Mouse (Mus musculus) limb, embryonic 10.5 days (tissue): Measurements from ENCODE around the gene Ncl. TPM values are rescaled to one million over a fixed set of nuclear protein-coding genes. Genes with fewer than 3 reads are reported as not detected.

Experiments used
- DNase-seq: peaks from one replicate; pipeline ENCODE4 v3.0.0-alpha.2; 2017; ENCODE audit warnings: low spot score
- H3K27ac ChIP-seq: fragments of 300-500 bp; sonication (generic); 2 replicates; pipeline ENCODE4 v1.5.1; 2016; ENCODE audit warnings: mild to moderate bottlenecking
- H3K27me3 ChIP-seq: fragments of 300-500 bp; sonication (generic); 2 replicates; pipeline ENCODE4 v1.6.1; 2016; ENCODE audit warnings: low read depth, mild to moderate bottlenecking; ENCODE audit not compliant: poor library complexity, severe bottlenecking
- H3K36me3 ChIP-seq: fragments of 300-500 bp; sonication (generic); 2 replicates; pipeline ENCODE4 v1.6.1; 2016; ENCODE audit warnings: mild to moderate bottlenecking, moderate library complexity
- H3K4me1 ChIP-seq: fragments of 300-500 bp; sonication (generic); 2 replicates; pipeline ENCODE4 v1.6.1; 2016
- H3K4me3 ChIP-seq: fragments of 300-500 bp; sonication (generic); 2 replicates; pipeline ENCODE4 v1.5.1; 2016; ENCODE audit warnings: mild to moderate bottlenecking, moderate library complexity
- H3K9me3 ChIP-seq: fragments of 300-500 bp; sonication (generic); replicated peaks from 2 replicates; pipeline ENCODE4 v1.6.1; 2016; ENCODE audit warnings: mild to moderate bottlenecking
- WGBS: fragments of 180-500 bp; shearing (Covaris S2); methylation state at CpG from one replicate; pipeline ENCODE4 v1.1.7; 2016; 5-methylcytosine and 5-hydroxymethylcytosine counted together
- polyA plus RNA-seq: library from polyadenylated mRNA; unstranded; fragments of >200 nt; fragmentation: Nextera tagmentation; extraction: Ambion mirVana; gene quantifications from 2 replicates; pipeline ENCODE4 v1.2.1, GENCODE M21; 2016

The Ncl gene
- polyA plus RNA-seq: 554 and 638 TPM in 2 replicates

DNA sequence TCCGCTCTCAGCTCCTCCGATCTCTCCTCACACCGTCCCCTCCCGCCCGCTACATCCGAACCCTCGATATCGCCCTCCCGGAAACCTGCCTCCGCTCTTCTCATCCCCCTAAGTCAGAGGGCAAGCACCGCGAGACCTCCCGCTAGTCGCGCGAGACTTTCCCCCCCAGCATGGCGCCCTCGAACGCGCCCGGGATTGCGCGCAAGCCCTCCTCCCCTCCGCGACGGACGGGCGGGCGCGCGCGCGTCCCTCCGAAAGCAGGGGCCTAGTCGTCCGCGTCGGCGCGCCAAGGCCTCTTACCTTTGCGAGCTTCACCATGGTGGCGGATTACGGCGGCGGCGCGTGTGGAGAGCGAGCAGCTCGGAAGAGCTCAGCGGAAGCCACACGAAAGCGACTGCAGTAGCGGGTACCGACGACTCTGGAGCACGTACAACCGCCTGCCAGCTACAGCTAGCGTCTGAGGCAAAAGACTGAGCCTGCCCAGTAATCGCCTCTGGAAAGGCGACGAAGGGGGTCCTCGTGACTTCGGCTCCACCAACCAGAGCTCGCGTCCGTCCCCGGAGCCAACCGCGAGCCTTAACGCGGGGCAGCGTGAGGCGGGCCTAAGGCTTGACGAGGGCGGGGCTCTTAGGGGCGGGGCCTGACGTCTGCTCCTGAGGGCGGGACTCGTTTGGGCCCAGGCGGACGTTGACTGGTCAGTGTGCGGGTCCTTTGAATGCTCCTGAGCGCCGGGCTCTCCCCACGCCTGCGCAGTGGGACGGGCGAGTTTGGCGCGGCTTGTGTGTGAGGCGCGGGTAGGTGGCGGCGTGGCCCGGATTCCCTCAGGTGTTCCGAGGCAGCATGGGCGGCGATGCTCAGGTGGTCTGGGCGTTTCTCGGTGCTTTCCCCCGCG is at the start of gene Ncl:
TSS of gene Ncl (minus strand) at position 495 of the 892 bp plus-strand sequence.
- H3K27ac ChIP-seq: peak within 1 kb of the TSS; percentile 97
- H3K27me3 ChIP-seq: no peaks in the 10 kb centered on the region
- H3K36me3 ChIP-seq: peaks cover 40% of the 10 kb centered on the region
- peaks cover 26% of the 10 kb centered on the region for H3K4me1 ChIP-seq
- peak; percentile 97 for DNase-seq
- no peaks in the 10 kb centered on the region for H3K9me3 ChIP-seq
- under 1% methylated on average over 102 of the region's 102 CpGs for WGBS
- H3K4me3 ChIP-seq: peak within 1 kb of the TSS; percentile 80

DNA sequence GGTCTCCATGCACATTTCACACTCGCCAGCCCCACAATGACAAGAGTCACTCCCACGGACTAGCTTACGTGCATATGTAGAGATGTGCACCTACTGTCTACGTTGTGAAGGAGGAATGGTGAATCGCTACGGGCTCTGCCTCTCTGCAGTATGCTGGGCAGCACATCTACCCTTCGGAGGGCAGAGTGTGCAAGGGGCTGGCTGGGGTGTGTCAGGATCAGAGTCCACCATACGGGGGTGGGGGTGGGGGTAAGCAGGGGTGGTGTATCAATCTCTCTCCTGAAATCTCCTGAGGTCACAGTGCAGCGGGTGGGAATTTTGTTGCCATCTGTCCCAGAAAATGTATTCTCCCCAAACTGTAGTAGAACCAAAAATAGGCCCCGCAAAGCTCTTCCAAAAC is 49.3 kb upstream of the Ncl start:
- 91% methylated on average over 10 of the region's 10 CpGs for WGBS
- Histone ChIP-seq H3K4me1 (no peaks in the 10 kb centered on the region), H3K36me3 (no peaks in the 10 kb centered on the region)

DNA sequence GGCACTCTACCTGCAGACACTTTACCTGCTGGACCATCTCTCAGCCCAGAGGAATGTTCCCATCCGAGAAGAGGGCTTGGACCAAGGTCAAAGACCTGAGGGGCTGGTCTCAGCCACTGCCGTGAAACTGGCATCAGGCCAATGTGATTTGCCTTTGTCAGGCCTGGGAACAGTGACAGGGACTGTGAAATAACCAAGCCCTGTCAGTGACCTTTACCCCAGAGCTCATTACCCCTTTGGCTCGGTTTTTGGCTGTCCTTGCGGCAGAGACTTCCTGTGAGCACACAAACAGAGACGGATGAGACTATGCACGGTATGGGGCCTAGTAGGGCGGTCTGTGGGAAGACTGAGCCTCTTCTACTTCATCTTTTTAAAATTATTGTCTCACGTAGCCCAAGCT is 47.7 kb upstream of the Ncl start:
- no peaks in the 10 kb centered on the region for H3K36me3 ChIP-seq
- WGBS: 71% methylated on average over 8 of the region's 8 CpGs
- peak overlapping the region; percentile 23; the same call in 1 of the 2 replicates for H3K27ac ChIP-seq
- no peak for DNase-seq
- no peak overlapping the region for H3K4me3 ChIP-seq
- peaks cover 3% of the 10 kb centered on the region; the same call in 1 of the 2 replicates for H3K9me3 ChIP-seq
- no peaks in the 10 kb centered on the region for H3K4me1 ChIP-seq
- no peaks in the 10 kb centered on the region for H3K27me3 ChIP-seq

More for the DNA sequence above, 49.3 kb upstream of the Ncl start:
- H3K9me3 ChIP-seq: peaks cover 3% of the 10 kb centered on the region; the same call in 1 of the 2 replicates
- H3K27me3 ChIP-seq: no peaks in the 10 kb centered on the region
- DNase-seq: no peak
- H3K4me3 ChIP-seq: no peak overlapping the region
- no peak overlapping the region for H3K27ac ChIP-seq

DNA sequence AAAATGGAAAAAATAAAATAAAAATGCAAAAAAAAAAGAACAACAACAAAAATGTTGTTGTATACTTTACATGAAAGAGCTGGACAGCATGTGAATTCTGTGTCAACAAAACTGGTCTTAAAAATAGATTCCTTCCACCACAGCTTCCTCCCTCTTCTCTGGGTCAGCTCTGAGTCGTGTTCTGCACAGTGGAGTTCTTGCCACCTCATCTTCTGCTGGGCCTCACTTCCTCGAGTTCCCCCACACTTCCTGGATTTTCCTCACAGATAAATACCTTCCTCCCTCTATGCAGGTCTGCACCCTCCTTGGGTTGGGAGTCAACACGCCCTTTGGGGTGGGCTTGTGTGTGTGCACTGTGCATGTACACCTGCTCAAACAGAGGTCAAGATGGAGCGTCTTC is 47.1 kb upstream of the Ncl start:
- WGBS: 84% methylated on average over 4 of the region's 4 CpGs
- peaks cover 3% of the 10 kb centered on the region; the same call in 1 of the 2 replicates for H3K9me3 ChIP-seq
- no peak overlapping the region for H3K4me3 ChIP-seq
- H3K4me1 ChIP-seq: no peaks in the 10 kb centered on the region
- DNase-seq: no peak
- no peaks in the 10 kb centered on the region for H3K36me3 ChIP-seq
- H3K27me3 ChIP-seq: no peaks in the 10 kb centered on the region
- no peak overlapping the region for H3K27ac ChIP-seq

DNA sequence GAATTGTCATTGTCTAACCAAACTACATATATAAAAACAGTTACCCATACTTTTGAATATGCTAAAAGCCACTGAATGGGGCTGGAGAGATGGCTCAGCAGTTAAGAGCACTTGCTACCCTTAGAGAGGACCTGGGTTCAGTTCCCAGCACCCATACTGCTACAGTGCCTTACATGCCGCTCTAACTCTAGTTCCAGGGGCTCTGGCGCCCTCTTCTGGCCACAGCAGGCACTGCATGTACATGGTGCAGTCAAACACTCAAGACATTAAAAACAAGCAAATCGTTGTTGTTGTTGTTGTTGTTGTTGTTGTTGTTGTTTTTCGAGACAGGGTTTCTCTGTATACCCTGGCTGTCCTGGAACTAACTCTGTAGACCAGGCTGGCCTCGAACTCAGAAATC is 45.6 kb upstream of the Ncl start:
- H3K27ac ChIP-seq: no peak overlapping the region
- no peaks in the 10 kb centered on the region for H3K36me3 ChIP-seq
- DNase-seq: no peak
- peaks cover 3% of the 10 kb centered on the region; the same call in 1 of the 2 replicates for H3K9me3 ChIP-seq
- no peaks in the 10 kb centered on the region for H3K4me1 ChIP-seq
- no peak overlapping the region for H3K4me3 ChIP-seq
- H3K27me3 ChIP-seq: no peaks in the 10 kb centered on the region
- 61% methylated on average over 5 of the region's 5 CpGs for WGBS

DNA sequence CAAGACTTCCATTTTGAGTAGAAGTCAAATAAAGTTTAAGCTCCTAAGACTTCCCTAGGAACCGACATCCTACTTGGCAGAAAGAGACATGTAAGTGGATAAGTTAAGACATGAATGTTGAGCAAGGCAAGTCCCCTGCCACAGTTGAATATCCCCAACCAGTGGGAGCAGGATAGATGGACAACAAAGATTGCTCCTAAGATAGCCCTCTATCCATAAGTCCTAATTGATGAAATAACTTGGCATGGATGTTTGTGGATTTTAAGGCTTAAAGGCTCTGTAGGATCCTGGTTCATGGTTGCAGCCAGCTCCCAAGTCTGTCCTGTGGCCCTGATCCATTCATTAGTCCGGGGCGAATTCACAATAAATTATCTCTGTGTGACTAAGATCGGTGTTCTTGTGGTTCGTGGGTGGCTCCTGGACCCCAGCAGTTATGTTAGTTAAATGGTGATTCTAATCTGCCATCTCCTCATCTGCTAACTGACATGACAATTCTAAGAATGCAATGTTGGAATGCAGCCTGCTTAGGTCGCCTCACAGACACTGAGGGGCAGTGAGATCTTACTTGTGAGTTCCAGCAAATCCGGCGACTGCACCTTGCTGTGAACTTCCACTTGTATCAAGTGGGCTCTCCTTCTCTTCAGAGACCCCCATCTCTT is 41.0 kb upstream of the Ncl start:
- peaks cover 3% of the 10 kb centered on the region; the same call in 1 of the 2 replicates for H3K9me3 ChIP-seq
- H3K27me3 ChIP-seq: no peaks in the 10 kb centered on the region
- 74% methylated on average over 8 of the region's 8 CpGs for WGBS
- peak overlapping the region; percentile 46; the same call in 1 of the 2 replicates for H3K27ac ChIP-seq
- no peak for DNase-seq
- peaks cover 20% of the 10 kb centered on the region for H3K4me1 ChIP-seq
- H3K36me3 ChIP-seq: no peaks in the 10 kb centered on the region
- no peak overlapping the region for H3K4me3 ChIP-seq

DNA sequence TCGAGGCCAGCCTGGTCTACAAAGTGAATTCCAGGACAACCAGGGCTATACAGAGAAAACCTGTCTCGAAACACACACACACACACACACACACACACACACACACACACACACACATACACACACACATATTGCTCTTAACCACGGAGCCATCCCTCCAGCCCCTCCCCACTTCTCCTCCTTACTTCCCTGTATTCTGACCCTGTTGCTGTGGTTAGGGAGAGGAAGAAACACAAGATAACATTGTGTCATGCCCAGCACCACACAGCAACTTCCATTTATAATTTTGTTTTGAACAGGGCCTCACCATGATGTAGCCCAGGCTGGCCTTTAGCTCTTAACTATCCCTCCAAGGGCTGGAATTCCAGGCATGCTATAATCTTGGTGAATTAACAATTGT is 40.1 kb upstream of the Ncl start:
- WGBS: 82% methylated on average over 3 of the region's 3 CpGs
- Histone ChIP-seq H3K4me1 (peaks cover 20% of the 10 kb centered on the region), H3K27ac (peak overlapping the region; percentile 80; the same call in 1 of the 2 replicates), H3K9me3 (no peaks in the 10 kb centered on the region), H3K36me3 (no peaks in the 10 kb centered on the region), H3K4me3 (no peak overlapping the region), H3K27me3 (no peaks in the 10 kb centered on the region)
- no peak for DNase-seq

DNA sequence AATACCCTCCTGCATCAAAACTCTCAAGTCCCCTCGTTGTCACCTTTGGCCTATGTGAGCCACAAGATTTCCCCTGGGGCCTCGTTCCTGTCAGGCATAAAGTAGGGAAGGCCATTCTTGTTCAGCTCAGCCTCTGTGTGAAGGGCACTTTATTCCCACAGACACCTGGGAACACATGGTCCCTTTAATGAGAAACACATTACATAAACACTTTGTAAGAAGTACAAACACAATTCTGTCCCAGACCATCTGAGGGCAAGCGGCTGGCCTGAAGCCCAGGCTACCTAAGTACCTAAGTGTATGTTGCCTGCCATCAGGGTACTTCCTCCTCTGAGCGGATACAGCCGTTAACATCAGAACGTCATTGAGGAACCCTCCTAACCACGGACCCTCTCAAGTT is 39.0 kb upstream of the Ncl start:
- 29% methylated on average over 7 of the region's 7 CpGs for WGBS
- H3K27ac ChIP-seq: peak overlapping the region; percentile 80
- DNase-seq: peak; percentile 58

DNA sequence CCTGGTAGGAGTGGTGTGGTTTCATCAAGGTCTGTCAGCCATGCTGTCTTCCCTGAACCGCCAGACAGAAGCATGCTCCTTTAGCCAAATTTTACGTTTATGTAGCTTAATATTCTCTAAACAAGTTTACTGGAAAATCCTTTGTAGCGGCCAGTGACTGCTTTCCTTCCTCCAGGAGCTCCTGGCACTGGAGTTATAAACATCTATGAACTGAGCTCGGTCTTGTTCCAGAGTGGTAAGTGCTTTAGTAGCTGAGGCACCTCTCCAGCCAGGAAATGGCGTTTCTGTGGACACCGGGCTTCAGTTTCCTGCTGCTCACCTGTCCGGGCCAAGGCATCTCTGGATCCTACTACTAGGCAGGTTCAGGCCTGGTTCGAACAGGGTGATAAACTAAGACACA is 38.4 kb upstream of the Ncl start:
- H3K27me3 ChIP-seq: no peaks in the 10 kb centered on the region
- 80% methylated on average over 8 of the region's 8 CpGs for WGBS
- H3K27ac ChIP-seq: peak overlapping the region; percentile 80
- DNase-seq: peak; percentile 45
- H3K9me3 ChIP-seq: no peaks in the 10 kb centered on the region
- no peak overlapping the region for H3K4me3 ChIP-seq
- no peaks in the 10 kb centered on the region for H3K36me3 ChIP-seq
- peaks cover 20% of the 10 kb centered on the region for H3K4me1 ChIP-seq

More for the DNA sequence above, 39.0 kb upstream of the Ncl start:
- Histone ChIP-seq H3K36me3 (no peaks in the 10 kb centered on the region), H3K4me3 (no peak overlapping the region), H3K27me3 (no peaks in the 10 kb centered on the region), H3K9me3 (no peaks in the 10 kb centered on the region), H3K4me1 (peaks cover 20% of the 10 kb centered on the region)

DNA sequence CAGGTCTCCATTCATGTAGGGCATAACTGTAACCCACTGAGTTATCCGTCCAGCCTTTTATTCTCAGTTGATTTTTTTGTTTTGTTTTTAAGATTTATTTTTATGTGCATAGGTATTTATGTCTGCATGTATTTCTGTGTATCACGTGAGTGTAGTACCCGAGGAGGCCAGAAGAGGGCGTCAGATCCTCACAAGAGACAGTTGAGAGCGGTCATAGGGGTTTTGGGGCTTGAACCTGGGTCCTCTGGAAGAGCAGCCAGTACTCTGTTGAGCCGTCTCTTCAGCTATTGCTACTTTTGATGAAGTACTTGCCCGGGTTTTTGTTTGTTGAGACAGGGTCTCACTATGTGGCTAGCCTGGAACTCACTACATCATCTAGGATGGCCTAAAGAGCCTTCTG is 36.7 kb upstream of the Ncl start:
- Histone ChIP-seq H3K9me3 (no peaks in the 10 kb centered on the region), H3K4me1 (peaks cover 20% of the 10 kb centered on the region), H3K27ac (no peak overlapping the region), H3K36me3 (no peaks in the 10 kb centered on the region), H3K4me3 (no peak overlapping the region), H3K27me3 (no peaks in the 10 kb centered on the region)
- DNase-seq: no peak
- WGBS: 75% methylated on average over 7 of the region's 7 CpGs

DNA sequence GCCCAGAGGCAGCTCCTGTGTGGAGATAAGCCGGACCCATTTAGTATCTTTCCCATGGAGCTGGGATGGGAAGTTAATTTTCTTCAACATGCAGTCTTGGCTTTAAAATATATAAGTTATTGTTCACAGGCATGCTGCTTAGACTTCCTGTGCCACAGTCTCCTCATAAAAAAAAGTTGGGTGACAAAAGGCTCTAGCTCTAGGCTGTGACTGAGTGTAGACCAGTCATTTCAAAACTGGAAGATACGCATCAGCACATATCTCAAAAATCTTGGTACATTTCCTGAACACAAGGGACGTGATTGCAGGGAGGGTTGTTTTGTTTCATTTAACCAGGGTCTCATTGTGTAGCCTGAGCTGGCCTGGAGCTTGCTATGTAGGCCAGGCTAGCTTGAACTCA is 35.0 kb upstream of the Ncl start:
- Histone ChIP-seq H3K27ac (no peak overlapping the region), H3K4me1 (peaks cover 20% of the 10 kb centered on the region), H3K36me3 (no peaks in the 10 kb centered on the region), H3K4me3 (no peak overlapping the region), H3K27me3 (no peaks in the 10 kb centered on the region), H3K9me3 (no peaks in the 10 kb centered on the region)
- no peak for DNase-seq
- 89% methylated on average over 3 of the region's 3 CpGs for WGBS

DNA sequence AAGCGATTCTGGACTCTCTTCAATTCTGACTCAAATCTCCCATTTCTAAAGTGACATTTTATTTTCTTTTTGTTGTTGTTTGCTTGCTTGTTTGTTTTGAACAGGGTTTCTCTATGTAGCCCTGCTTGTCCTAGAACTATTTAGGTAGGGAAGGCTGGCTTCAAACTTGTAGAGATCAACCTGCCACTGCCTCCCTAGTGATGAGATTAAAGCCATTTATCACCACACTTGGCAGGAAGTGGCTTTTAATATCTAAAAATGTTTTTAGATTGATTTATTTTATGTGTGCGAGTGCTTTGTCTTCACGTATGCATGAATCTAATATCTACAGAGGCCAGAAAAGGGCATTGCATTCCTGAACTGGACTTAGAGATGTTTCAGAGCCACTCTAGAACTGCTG is 34.0 kb upstream of the Ncl start:
- no peaks in the 10 kb centered on the region for H3K36me3 ChIP-seq
- H3K27ac ChIP-seq: no peak overlapping the region
- H3K4me3 ChIP-seq: no peak overlapping the region
- no peaks in the 10 kb centered on the region for H3K9me3 ChIP-seq
- H3K27me3 ChIP-seq: no peaks in the 10 kb centered on the region
- DNase-seq: no peak
- 88% methylated on average over 3 of the region's 3 CpGs for WGBS
- peaks cover 11% of the 10 kb centered on the region for H3K4me1 ChIP-seq

DNA sequence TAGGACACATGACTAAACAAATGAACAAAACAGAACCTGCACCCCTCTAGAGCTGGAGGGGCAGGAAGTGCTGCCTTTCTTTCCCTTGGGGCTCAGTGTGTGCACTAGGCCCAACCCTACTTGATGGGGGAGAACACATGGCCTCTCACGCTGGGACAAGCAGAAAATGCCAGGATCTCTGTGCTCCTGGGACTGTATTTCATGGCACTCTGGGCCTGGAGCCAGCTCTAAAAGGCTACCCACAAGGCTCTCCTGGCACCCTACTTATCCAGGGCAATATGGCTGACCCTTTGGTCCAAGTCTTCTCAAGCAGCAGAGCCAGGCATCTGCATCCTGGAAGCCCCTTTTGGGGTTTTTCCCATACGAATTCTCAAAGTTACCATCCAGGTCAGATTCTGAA is 32.2 kb upstream of the Ncl start:
- WGBS: 79% methylated on average over 2 of the region's 2 CpGs
- no peaks in the 10 kb centered on the region for H3K9me3 ChIP-seq
- no peaks in the 10 kb centered on the region for H3K36me3 ChIP-seq
- no peak overlapping the region for H3K27ac ChIP-seq
- H3K4me1 ChIP-seq: no peaks in the 10 kb centered on the region
- H3K4me3 ChIP-seq: no peak overlapping the region
- no peaks in the 10 kb centered on the region for H3K27me3 ChIP-seq
- no peak for DNase-seq
